Mouse (Mus musculus) forebrain, embryonic 15.5 days (tissue): ENCODE data around the gene Dock1. TPM values are rescaled to one million over a fixed set of nuclear protein-coding genes. Genes with fewer than 3 reads are reported as not detected.
A peak's percentile ranks its signal among the peaks of the same experiment; 100 is the strongest.

Source experiments
- ATAC-seq: fragments of 200-750 bp; cut with Nextera tagmentation; replicated peaks from 2 replicates; pipeline ENCODE4 v1.8.0; 2017; ENCODE audit warnings: mild to moderate bottlenecking, moderate TSS enrichment, moderate library complexity
- H3K27ac ChIP-seq: fragments of 300-500 bp; sonication (generic); replicated peaks from 2 replicates; pipeline ENCODE4 v1.5.1; 2015; ENCODE audit warnings: mild to moderate bottlenecking, inconsistent platforms
- H3K27me3 ChIP-seq: fragments of 300-500 bp; sonication (generic); 2 replicates; pipeline ENCODE4 v1.6.1; 2015; ENCODE audit warnings: inconsistent platforms
- H3K36me3 ChIP-seq: fragments of 300-500 bp; sonication (generic); 2 replicates; pipeline ENCODE4 v1.6.1; 2015; ENCODE audit warnings: mild to moderate bottlenecking, inconsistent platforms
- H3K4me1 ChIP-seq: fragments of 300-500 bp; sonication (generic); 2 replicates; pipeline ENCODE4 v1.6.1; 2015; ENCODE audit warnings: inconsistent platforms
- H3K4me2 ChIP-seq: fragments of 300-500 bp; sonication (generic); replicated peaks from 2 replicates; pipeline ENCODE4 v1.6.1; 2015; ENCODE audit warnings: mild to moderate bottlenecking, inconsistent platforms
- H3K4me3 ChIP-seq: fragments of 300-500 bp; sonication (generic); 2 replicates; pipeline ENCODE4 v1.5.1; 2015; ENCODE audit warnings: mild to moderate bottlenecking, inconsistent platforms
- H3K9ac ChIP-seq: fragments of 300-500 bp; sonication (generic); replicated peaks from 2 replicates; pipeline ENCODE4 v1.6.1; 2015; ENCODE audit warnings: mild to moderate bottlenecking, inconsistent platforms
- H3K9me3 ChIP-seq: fragments of 300-500 bp; sonication (generic); 2 replicates; pipeline ENCODE4 v1.6.1; 2016; ENCODE audit warnings: inconsistent platforms
- WGBS: fragments of 180-500 bp; shearing (Covaris S2); methylation state at CpG from one replicate; pipeline ENCODE4 v1.1.7; 2015; ENCODE audit warnings: mixed read lengths; 5-methylcytosine and 5-hydroxymethylcytosine counted together
- polyA plus RNA-seq: library from polyadenylated mRNA; unstranded; fragments of >200 nt; fragmentation: Nextera tagmentation; extraction: Ambion mirVana; gene quantifications from 2 replicates; pipeline ENCODE4 v1.2.1, GENCODE M21; 2015

The Dock1 gene
- polyA plus RNA-seq, 1 experiment from 2014 or later, result 7.7 TPM

GRCm38 (mm10) chr7:134872981-134873380, 202.5 kb downstream of the Dock1 start:
- H3K4me2 ChIP-seq, result no peak overlapping the region
- H3K36me3 ChIP-seq, result no peaks in the 10 kb centered on the region
- 93% methylated on average over 7 of the region's 7 CpGs for WGBS
- no peaks in the 10 kb centered on the region for H3K9me3 ChIP-seq
- H3K4me1 ChIP-seq, result 0 out of 2 replicates have a peak, but pooled peaks cover 3% of the 10 kb centered on the region
- H3K27me3 ChIP-seq, result no peaks in the 10 kb centered on the region
- H3K4me3 ChIP-seq, result no peak overlapping the region
- no peak for ATAC-seq
- no peak overlapping the region for H3K9ac ChIP-seq
- H3K27ac ChIP-seq, result no peak overlapping the region

GRCm38 (mm10) chr7:134878985-134879384, 208.5 kb downstream of the Dock1 start:
- ATAC-seq, result peak; percentile 35
- peaks cover 11% of the 10 kb centered on the region; the same call in 1 of the 2 replicates for H3K4me1 ChIP-seq
- H3K36me3 ChIP-seq, result no peaks in the 10 kb centered on the region
- peak overlapping the region; percentile 11; the same call in 1 of the 2 replicates for H3K27ac ChIP-seq
- H3K4me2 ChIP-seq, result no peak overlapping the region
- WGBS, result 11% methylated on average over 6 of the region's 6 CpGs
- H3K9ac ChIP-seq, result no peak overlapping the region
- no peaks in the 10 kb centered on the region for H3K27me3 ChIP-seq
- H3K4me3 ChIP-seq, result no peak overlapping the region
- no peaks in the 10 kb centered on the region for H3K9me3 ChIP-seq

- ATAC-seq, result no peak
- H3K36me3 ChIP-seq, result no peaks in the 10 kb centered on the region
- H3K9ac ChIP-seq, result no peak overlapping the region
- peaks cover 11% of the 10 kb centered on the region; the same call in 1 of the 2 replicates for H3K4me1 ChIP-seq
- H3K4me3 ChIP-seq, result no peak overlapping the region
- H3K9me3 ChIP-seq, result no peaks in the 10 kb centered on the region
- no peak overlapping the region for H3K4me2 ChIP-seq
- no peak overlapping the region for H3K27ac ChIP-seq
- 46% methylated on average over 6 of the region's 6 CpGs for WGBS
- H3K27me3 ChIP-seq, result no peaks in the 10 kb centered on the region
These were observed 210.0 kb downstream of the Dock1 start for GRCm38 (mm10) chr7:134880431-134880830.

GRCm38 (mm10) chr7:134883516-134883915, 213.1 kb downstream of the Dock1 start:
- H3K4me1 ChIP-seq, result peaks cover 8% of the 10 kb centered on the region; the same call in 1 of the 2 replicates
- H3K4me2 ChIP-seq, result no peak overlapping the region
- H3K4me3 ChIP-seq, result no peak overlapping the region
- H3K27me3 ChIP-seq, result no peaks in the 10 kb centered on the region
- no peak overlapping the region for H3K9ac ChIP-seq
- no peaks in the 10 kb centered on the region for H3K36me3 ChIP-seq
- H3K9me3 ChIP-seq, result no peaks in the 10 kb centered on the region
- H3K27ac ChIP-seq, result no peak overlapping the region
- 64% methylated on average over 6 of the region's 6 CpGs for WGBS
- no peak for ATAC-seq

- Histone ChIP-seq H3K27ac (peak overlapping the region; percentile 26; the same call in 1 of the 2 replicates), H3K4me1 (0 out of 2 replicates have a peak, but pooled peaks cover 3% of the 10 kb centered on the region), H3K9ac (no peak overlapping the region), H3K4me3 (no peak overlapping the region), H3K36me3 (no peaks in the 10 kb centered on the region), H3K4me2 (no peak overlapping the region), H3K9me3 (no peaks in the 10 kb centered on the region), H3K27me3 (no peaks in the 10 kb centered on the region)
- 0 out of 2 replicates have a peak, but pooled peaks have one; percentile 23 for ATAC-seq
- WGBS, result 59% methylated on average over 13 of the region's 13 CpGs
These were observed 222.0 kb downstream of the Dock1 start for GRCm38 (mm10) chr7:134892449-134892871.

- H3K4me2 ChIP-seq, result no peak overlapping the region
- H3K4me3 ChIP-seq, result no peak overlapping the region
- H3K36me3 ChIP-seq, result no peaks in the 10 kb centered on the region
- 97% methylated on average over 4 of the region's 4 CpGs for WGBS
- ATAC-seq, result no peak
- no peaks in the 10 kb centered on the region for H3K27me3 ChIP-seq
- H3K9me3 ChIP-seq, result no peaks in the 10 kb centered on the region
- H3K4me1 ChIP-seq, result 0 out of 2 replicates have a peak, but pooled peaks cover 3% of the 10 kb centered on the region
- H3K27ac ChIP-seq, result peak overlapping the region; percentile 26; the same call in 1 of the 2 replicates
- no peak overlapping the region for H3K9ac ChIP-seq
These were observed 222.5 kb downstream of the Dock1 start for GRCm38 (mm10) chr7:134892972-134893371.

GRCm38 (mm10) chr7:134894604-134895003, 224.2 kb downstream of the Dock1 start:
- ATAC-seq, result no peak
- Histone ChIP-seq H3K27ac (no peak overlapping the region), H3K36me3 (no peaks in the 10 kb centered on the region), H3K4me1 (0 out of 2 replicates have a peak, but pooled peaks cover 3% of the 10 kb centered on the region), H3K4me2 (no peak overlapping the region), H3K9ac (no peak overlapping the region), H3K9me3 (no peaks in the 10 kb centered on the region), H3K27me3 (no peaks in the 10 kb centered on the region), H3K4me3 (no peak overlapping the region)
- 77% methylated on average over 2 of the region's 2 CpGs for WGBS

GRCm38 (mm10) chr7:134899462-134899861, 229.0 kb downstream of the Dock1 start:
- Histone ChIP-seq H3K36me3 (no peaks in the 10 kb centered on the region), H3K4me2 (no peak overlapping the region), H3K27ac (no peak overlapping the region), H3K9me3 (no peaks in the 10 kb centered on the region), H3K4me3 (no peak overlapping the region), H3K27me3 (no peaks in the 10 kb centered on the region), H3K4me1 (no peaks in the 10 kb centered on the region), H3K9ac (no peak overlapping the region)
- ATAC-seq, result no peak
- WGBS, result 90% methylated on average over 2 of the region's 2 CpGs

- 58% methylated on average over 2 of the region's 2 CpGs for WGBS
These were observed 231.5 kb downstream of the Dock1 start for GRCm38 (mm10) chr7:134901992-134902391.

GRCm38 (mm10) chr7:134931886-134932285, 261.4 kb downstream of the Dock1 start:
- ATAC-seq, result no peak
- 72% methylated on average over 2 of the region's 2 CpGs for WGBS
- H3K27me3 ChIP-seq, result no peaks in the 10 kb centered on the region

More at GRCm38 (mm10) chr7:134901992-134902391, 231.5 kb downstream of the Dock1 start:
- no peaks in the 10 kb centered on the region for H3K27me3 ChIP-seq
- no peaks in the 10 kb centered on the region for H3K4me1 ChIP-seq
- H3K4me3 ChIP-seq, result no peak overlapping the region
- H3K9me3 ChIP-seq, result no peaks in the 10 kb centered on the region
- H3K4me2 ChIP-seq, result no peak overlapping the region
- H3K27ac ChIP-seq, result no peak overlapping the region
- ATAC-seq, result no peak
- no peaks in the 10 kb centered on the region for H3K36me3 ChIP-seq
- no peak overlapping the region for H3K9ac ChIP-seq

GRCm38 (mm10) chr7:134937471-134937926, 267.0 kb downstream of the Dock1 start:
- under 1% methylated on average over 37 of the region's 37 CpGs for WGBS
- peak; percentile 46 for ATAC-seq

More at GRCm38 (mm10) chr7:134931886-134932285, 261.4 kb downstream of the Dock1 start:
- no peak overlapping the region for H3K4me2 ChIP-seq
- H3K4me1 ChIP-seq, result peaks cover 7% of the 10 kb centered on the region
- no peak overlapping the region for H3K9ac ChIP-seq
- H3K27ac ChIP-seq, result no peak overlapping the region
- no peaks in the 10 kb centered on the region for H3K9me3 ChIP-seq
- H3K36me3 ChIP-seq, result no peaks in the 10 kb centered on the region
- no peak overlapping the region for H3K4me3 ChIP-seq

GRCm38 (mm10) chr7:134937927-134938609, 267.6 kb downstream of the Dock1 start, which contains the start of gene Fam196a:
Fam196a (minus strand) TSS chr7:134938430.
- Histone ChIP-seq H3K4me1 (peaks cover 21% of the 10 kb centered on the region), H3K27me3 (no peaks in the 10 kb centered on the region), H3K9ac (peak within 1 kb of the TSS; percentile 67), H3K27ac (peak within 1 kb of the TSS; percentile 61), H3K36me3 (no peaks in the 10 kb centered on the region), H3K4me2 (peak within 1 kb of the TSS; percentile 93), H3K9me3 (no peaks in the 10 kb centered on the region), H3K4me3 (peak within 1 kb of the TSS; percentile 55)
- under 1% methylated on average over 64 of the region's 71 CpGs for WGBS
- ATAC-seq, result peak; percentile 87

More at GRCm38 (mm10) chr7:134937471-134937926, 267.0 kb downstream of the Dock1 start:
- H3K9ac ChIP-seq, result peak overlapping the region; percentile 67
- H3K4me2 ChIP-seq, result peak overlapping the region; percentile 93
- peak overlapping the region; percentile 61 for H3K27ac ChIP-seq
- H3K4me3 ChIP-seq, result peak overlapping the region; percentile 55
- peaks cover 21% of the 10 kb centered on the region for H3K4me1 ChIP-seq
- H3K27me3 ChIP-seq, result no peaks in the 10 kb centered on the region
- no peaks in the 10 kb centered on the region for H3K36me3 ChIP-seq
- H3K9me3 ChIP-seq, result no peaks in the 10 kb centered on the region
